Mouse (Mus musculus) kidney, adult 11 months (tissue): ENCODE results near the gene Exosc1.
A peak's percentile ranks its signal among the peaks of the same experiment; 100 is the strongest.
"Not testable (repeated sequence)": the region's sequence is repeated elsewhere in the genome, so short reads cannot be mapped to it uniquely, and the experiment has no call there.

Experiments
- DNase-seq: peaks from one replicate; pipeline ENCODE4 v3.0.0; 2022

Exosc1 gene

DNA sequence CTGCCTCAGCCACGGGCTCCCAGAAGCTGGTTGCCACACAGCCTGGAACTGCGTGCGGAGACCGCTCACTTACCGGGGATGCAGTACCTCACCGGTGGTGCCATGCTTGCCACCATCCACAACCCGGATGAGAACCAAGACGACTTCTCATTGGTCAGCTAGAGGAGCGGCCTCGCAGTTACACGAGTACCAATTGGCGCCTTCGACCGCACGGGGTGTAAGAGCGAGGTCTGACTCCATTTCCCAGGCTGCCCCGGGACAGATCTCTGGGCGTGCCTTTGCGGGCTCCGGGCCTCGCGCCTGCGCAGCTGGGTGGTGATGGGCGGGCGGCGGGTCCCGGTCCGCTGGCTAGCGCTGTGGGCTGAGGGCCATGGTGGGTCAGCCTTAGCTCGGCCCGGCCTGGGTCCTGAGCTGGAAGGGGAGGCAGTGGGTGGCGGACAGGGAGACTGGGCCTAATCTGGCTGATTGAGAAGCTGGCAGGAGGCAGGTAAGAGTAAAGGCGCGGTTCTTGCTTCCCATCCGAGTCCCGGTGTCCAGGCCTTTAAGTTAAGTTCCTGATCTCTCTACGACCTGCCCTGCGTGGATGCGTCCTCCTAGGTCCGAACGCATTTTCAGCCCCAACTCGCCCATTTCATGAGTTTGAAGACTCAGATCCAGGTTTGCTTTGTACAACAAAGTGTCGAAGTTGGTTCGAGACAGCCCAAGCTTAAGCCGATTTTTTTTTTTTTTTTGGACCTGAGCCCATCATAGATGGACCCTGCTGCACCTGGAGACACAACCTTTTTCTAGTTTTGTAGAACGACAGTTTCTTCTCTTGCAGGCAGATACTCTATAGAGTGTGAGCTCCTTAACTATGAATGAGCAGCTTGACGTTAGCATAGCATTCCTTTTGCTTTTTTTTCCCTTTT, at the start of gene Exosc1, which contains the start of gene Zdhhc16:
Gene Exosc1 (minus strand): TSS at position 245 of the 908 bp plus-strand sequence.
Gene Zdhhc16 (plus strand): TSS at position 302 of the 908 bp plus-strand sequence.
- DNase-seq, result peak; percentile 99

GRCm38 (mm10) chr19:41982791-41983150, 49.5 kb upstream of the Exosc1 start:
- DNase-seq, result no peak

GRCm38 (mm10) chr19:41981931-41982790, 48.9 kb upstream of the Exosc1 start:
- no peak for DNase-seq

- no peak for DNase-seq
Observed at GRCm38 (mm10) chr19:41981595-41981927, 48.3 kb upstream of the Exosc1 start, which contains the start of gene Ubtd1. Gene Ubtd1, plus strand, starts transcription at chr19:41981763.

DNA sequence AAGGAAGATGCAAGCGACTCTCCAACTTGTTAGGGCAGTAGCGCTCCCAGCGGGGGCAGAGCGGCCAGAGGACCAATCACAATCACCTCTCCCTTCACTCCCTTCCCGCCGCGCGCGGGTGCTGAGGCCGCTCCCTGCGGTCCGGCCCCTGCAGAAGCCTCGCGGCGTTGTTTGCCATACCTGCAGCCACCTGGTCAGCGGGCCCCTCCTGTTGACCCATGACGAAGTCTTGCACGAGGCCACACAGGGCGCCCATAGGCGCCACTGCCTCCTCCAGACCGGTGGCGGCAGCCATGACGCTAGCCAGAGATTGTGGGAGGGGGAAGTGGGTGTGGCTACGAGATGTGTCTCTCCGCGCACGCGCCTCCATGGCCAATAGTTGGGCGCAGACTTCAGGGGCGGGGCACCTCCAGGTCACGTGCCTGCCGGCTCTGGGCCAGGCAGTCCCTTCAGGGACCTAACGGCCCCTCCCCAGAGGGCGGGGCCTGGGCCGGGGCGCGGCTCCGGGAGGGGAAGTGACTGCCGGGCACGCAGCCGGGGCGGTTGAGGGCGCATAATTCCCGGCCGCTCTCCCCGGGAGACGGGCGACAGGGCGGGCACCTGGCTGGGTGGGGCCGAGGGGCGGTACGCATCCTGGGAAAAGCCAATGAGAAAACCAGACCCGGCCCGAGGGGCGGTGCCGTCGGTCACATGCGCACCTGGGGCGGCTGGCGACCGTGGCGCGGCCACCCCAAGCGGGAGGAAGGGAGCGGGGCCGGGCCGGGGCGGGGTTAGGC, 47.8 kb upstream of the Exosc1 start, which contains the start of gene Mms19:
Gene Mms19 (minus strand): TSS at position 339 of the 776 bp plus-strand sequence.
- peak; percentile 100 for DNase-seq

DNA sequence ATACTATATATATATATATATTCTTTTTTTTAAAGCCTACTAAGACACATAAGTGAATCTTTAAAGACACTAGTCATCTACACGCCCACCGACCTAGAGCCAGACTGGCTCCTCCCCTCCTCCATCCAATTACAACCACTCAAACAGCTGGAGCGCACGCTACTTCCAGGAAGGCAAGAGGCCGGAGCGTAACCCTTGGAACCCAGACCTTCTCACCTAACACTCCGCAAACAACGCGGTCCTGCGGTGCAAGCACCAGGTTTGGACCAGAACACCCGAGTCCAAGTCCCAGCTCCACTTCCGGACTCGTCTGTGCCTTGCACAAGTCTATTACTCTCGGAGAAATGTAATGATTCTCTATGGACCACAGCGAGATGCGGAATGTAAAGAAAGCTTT, 47.2 kb upstream of the Exosc1 start:
- DNase-seq, result peak; percentile 61

DNA sequence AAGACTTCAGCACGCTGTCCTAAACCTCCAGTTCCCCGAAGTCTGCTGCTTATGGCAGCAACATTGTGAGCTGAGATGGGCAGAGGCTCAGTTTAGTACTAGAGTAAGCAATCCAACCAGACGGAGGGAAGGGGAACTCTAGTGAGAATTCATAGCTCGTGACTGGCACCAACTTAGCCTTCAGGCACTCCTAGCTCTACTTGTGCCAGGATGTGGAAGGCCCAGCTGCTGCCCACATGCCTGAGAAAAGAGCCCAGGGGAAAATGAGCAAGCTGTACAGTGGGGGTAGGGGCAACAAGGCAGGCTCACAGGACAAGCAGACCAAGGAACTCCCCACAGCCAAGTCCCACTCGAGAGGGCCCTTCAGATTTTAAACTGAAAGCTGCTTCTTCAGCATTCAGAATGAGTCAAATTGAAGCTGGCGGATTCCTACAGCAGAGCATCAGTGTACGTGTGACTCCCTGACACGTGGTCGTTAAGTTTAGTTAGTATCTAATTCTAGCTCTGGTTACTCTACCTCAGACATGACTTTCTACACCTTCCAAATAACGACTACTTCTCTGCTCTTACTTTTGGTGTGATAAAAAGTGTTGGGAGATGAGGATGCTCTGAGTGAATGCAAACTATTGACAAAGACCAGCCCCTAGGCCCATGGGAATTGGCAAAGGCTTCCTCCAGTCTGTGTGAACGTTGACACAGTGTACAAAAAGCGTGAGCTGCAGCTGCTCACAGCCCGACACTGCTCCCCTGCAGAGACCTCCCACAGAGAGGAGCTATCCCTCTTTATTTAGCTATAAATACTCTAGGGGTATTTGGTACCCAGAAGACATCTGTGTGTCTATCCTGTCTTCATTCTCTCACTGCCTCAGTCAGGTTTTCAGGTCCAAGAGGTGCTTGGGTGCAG, 40.9 kb upstream of the Exosc1 start:
- DNase-seq, result peak; percentile 36

DNA sequence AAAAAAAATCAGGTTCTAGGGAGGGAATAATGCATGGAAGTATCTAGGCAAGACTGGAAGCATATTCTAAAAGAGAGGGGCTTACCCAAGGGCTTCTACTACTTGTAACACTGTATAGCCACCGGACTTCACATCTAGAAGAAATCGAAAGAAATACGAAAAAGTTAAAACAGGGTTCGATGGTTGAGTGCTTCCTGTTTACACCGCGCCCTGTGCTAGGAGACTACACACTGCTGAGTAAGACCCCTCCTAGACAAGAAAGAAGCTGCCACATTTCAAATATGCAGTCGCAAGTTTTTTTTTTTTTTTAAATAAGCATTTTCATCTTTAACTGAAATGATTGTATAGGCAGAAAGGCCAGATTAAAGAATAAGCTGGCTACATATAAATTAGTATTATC, 36.4 kb upstream of the Exosc1 start:
- DNase-seq, result no peak

DNA sequence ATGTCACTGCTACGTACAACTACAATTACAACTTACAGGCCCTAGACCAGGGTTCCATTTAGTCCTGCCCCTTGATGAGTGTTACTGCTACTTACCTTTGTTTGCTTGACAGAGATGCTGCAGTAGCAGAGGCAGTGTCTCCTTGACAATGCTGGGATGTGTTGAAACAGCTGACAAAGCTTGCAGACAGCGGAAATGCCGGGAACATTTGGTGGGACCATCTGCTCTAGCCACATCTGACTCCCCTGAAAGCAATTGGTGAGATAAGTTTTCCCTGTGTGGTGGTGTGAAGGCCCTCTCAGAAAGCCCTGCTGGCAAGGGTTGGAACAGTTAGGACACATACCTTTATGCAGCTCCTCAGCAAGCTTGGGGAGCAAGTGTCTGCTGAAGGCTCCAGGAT, 20.4 kb upstream of the Exosc1 start:
- no peak for DNase-seq

- DNase-seq, result no peak
Observed at GRCm38 (mm10) chr19:41952287-41952686, 19.1 kb upstream of the Exosc1 start.

- DNase-seq, result no peak
Observed at GRCm38 (mm10) chr19:41943841-41944240, 10.6 kb upstream of the Exosc1 start.

DNA sequence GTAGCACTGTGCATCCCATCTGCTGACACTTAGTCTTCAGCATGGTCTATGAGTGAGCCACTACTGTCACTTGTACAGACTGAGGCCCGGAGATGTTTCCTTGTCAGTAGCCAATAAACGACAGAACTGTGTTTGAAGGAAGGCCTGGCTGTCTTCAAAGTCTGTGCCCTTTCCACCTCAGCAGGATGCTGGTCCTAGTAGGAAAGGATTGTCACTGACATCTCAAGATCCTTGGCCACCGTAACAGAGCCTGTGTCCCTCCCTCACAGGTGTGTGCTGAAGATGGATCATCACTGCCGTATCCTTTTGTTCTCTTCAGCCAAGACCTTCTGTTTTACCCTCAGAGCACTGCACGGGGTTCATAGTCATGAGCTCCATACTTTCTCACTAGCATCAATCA, 5.3 kb upstream of the Exosc1 start:
- DNase-seq, result no peak

DNA sequence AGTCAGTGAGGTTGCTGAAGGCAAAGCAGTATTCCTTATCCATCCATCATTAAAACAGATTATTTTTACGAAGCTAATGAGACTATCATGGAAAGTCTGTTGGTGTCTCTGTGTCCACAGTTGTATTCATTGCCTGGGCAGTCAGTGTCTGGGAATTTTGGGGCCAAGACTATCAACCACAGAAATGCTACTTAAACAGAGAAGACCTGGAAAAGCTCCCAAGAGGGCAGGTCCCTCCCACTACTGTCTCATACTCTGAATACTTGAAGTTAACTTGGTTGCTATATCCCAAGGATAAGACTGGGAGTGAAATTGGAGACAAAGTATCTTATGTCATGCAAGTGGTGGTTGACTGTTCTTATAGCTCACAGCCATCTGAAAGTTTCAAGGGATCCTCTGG, 2.7 kb upstream of the Exosc1 start:
- DNase-seq, result no peak

GRCm38 (mm10) chr19:41934124-41934523, 901 bp upstream of the Exosc1 start:
- DNase-seq, result no peak

DNA sequence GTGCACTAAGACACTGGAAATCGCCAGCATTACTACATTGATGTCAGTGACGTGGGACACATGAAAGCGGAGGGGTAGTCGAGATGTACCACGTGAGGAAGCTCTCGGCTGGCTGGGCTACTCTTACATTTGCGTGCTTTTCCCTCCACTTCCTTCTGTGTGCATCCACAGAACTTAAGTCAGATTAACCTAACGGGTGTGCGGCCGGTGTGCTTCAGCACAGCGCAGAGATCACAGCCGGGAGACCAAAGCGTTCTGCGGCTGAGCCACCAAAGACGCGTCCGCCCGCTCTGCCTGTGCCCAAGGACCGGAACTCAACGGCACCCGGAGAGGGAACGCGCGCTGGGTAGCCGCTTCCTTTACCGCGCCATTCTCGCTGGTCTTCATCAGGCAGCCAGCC, 537 bp downstream of the Exosc1 start:
- DNase-seq, result no peak

GRCm38 (mm10) chr19:41920412-41921067, 12.7 kb downstream of the Exosc1 start:
- no peak for DNase-seq

DNA sequence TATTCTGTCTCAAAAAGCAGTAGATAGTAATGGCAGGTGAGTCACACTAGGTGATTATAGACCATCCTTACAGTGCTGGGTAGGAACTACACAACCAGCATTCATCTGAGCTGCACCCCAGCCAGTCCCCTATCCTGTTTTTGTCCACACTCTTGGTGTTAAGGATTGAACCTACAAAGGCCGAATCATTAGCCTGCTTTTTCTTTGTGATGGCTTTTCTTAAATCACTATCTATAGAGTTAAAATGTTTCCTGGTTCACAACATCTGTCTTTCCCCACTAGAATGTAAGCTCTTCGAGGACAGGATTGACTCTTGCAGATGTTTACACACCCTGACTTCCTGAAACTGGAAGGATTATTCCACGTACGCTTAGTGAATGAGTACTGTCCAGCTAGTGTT, 13.8 kb downstream of the Exosc1 start:
- DNase-seq, result no peak

DNA sequence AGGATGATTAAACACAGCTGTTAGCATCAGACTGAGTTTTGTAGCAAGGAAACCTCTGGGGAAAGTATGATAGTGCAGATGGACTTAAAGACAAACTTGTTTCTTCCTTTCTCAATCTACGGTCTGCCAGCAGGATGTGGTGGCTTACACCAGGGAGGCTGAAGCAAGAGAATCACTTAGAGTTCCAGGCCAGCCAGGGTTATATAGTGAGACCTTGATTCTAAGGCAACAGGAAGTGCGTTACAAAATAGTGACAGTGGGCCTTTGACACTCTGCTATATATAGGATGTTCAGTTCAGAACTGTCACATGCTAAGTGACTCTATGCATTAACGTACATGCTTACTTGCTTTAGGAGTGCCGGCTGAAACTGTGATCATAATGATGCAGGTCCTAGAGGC, 16.4 kb downstream of the Exosc1 start:
- no peak for DNase-seq

DNA sequence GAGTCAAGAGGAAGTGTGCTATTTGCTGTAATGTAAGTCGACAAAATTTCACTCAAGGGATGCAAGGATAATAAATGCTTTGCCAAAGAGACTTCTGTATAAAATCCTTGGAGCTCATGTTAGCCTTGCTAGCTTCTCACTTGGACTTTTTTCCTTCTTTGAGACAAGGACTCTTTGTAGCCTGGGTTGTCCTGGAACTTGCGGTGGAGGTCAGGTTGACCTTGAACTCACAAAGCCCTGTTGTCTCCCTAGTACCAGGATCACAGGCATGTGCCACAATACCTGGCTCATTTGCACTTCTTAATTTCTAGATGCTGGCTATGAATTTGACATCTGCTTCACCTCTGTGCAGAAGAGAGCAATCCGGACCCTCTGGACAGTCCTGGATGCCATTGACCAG, 17.9 kb downstream of the Exosc1 start:
- DNase-seq, result no peak

DNA sequence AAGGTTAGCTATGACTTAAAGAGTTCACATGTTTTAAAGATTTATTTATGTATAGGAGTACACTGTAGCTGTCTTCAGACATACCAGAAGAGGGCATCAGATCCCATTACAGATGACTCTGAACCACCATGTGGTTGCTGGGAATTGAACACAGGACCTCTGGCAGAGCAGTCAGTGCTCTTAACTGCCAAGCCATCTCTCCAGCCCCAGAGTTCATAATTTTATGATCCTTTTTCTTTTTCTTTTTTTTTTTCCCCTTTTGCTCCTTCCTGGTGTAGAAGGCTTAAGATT, 18.7 kb downstream of the Exosc1 start:
- DNase-seq, result not testable (repeated sequence)

- DNase-seq, result no peak
Observed at GRCm38 (mm10) chr19:41913774-41914591, 19.2 kb downstream of the Exosc1 start.
